Mouse (Mus musculus): ENCODE measurements around the gene Cnp.
A peak's percentile ranks its signal among the peaks of the same experiment; 100 is the strongest.

DNA sequence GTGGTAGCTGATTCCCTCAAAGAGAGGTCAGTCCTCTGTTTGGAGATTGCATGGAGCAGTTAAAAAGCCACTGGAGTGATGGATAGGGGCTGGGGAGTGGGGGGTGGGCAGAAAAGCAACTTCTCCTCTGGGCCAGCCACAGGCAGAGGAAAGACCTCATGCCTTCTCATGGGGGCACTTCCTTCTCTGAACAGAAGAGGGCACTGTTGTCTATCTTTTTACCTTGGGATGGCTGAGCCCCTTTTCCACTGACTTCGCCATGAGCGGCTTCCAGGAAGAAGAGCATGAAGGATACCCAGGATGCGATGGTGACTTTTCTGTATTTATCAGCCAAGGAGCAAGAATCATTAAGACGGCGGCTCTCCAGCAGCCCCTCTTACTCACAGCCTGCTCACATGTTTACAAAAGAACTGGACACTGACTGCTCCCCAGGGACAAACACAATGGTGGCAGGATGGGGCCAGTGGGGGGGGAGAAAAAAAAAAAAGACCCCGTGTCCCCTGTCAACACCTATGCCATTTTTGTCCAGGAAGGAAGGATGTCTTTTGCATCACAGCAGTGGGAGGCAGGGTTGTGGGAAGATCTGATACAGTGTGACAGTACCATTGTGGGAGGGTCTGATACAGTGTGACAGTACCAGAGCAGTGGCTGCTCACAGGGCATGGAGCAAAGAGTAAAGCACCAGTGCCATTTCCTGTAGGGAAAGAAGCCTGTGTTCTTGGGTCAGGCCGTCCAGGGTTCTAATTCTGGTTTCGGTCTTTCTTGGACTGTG is 4.1 kb upstream of the Cnp start:
- TF ChIP-seq CTCF (IDR thresholded peaks at IDR 0.05) (peak; percentile 92), EP300 (IDR thresholded peaks at IDR 0.05) (no peak)
